Mouse (Mus musculus): ENCODE results near the gene Klhl10.
A peak's percentile ranks its signal among the peaks of the same experiment; 100 is the strongest.

Klhl10 gene

DNA sequence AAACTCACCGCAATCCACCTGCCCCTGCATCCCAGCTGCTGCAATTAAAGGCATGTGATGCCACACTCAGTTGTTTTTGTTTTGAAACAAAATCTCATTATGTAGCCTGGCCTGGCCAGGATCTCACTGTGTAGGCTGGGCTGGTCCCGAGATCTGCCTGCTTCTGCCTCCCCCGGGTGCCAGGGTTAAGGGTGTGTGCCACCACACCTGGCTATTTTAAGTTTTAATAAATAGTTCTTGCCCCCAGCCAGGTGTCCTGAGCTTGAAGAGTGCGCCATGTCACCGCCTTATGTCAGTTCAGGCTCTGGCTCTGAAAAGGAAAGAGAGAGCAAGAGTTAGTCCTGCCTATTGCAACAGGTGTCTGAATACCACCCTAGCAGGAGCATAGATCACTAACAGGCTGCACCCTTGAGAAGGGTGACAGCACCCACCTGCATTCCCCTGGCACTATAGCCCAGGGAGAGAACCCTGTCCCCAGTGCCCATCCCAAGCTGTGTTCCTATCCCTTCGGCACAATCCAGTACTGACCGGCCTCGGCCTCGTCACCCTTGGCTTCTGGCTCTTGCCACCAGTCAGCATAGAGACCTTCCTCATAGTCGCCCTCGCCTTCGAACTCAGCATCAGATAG, 32.8 kb upstream of the Klhl10 start:
- DNase-seq: no peak

DNA sequence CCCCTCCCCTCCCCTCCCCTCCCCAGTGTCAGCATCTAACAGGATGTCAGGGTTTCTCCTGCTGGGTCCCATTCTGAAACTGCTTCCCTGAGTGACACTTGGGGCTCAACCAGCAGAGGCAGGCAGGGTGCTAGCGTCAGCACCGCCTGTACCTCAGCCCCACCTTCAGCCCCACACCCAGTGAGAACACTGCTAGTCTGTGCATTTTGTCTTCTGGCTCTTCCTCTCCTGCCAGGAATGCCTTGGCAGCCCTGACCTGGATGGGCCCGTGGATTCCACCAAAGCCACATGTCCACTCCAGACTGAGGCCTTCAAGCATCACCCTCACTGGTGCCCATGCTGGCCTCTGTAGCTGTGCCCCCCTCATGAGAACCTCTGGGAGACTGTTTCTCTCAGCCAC, 32.0 kb upstream of the Klhl10 start:
- no peak for DNase-seq

DNA sequence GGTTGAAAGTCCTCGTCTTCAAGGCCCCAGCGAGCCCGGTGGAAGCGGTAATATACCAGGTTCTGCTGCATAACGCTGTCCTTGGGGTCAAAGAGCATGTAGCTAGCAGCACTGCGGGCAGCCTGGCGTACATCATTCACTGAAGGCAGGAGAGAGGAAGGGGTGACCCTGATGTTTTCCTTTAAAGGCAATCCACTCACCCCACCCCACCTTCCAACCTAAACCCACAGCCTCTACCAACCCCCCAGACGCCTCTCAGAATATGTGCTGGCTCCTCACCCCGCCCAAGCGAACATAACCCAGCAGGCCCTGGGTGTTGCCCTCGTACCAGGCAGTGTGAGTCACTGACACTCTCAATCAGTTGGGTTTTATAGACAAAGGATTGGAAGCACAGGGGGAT, 30.0 kb upstream of the Klhl10 start:
- no peak for DNase-seq

DNA sequence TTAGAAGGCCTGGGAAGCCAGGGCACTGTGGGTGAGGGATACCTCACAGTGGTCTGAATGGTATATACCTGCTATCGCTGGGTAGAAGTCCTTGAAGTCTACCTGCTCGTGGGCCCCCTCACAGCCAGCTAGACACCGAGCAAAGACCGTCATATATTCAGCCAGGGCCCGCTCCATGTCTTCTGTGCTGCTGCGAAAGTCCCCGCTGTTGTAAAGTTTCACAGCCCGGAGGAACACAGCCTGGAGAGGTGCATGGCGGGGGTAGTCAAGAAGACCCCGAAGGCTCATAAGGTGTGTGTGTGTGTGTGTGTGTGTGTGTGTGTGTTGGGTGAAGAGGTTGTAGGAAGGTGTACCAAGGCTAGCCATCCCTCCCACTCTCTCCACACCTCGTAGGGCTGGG, 28.2 kb upstream of the Klhl10 start:
- DNase-seq: no peak

DNA sequence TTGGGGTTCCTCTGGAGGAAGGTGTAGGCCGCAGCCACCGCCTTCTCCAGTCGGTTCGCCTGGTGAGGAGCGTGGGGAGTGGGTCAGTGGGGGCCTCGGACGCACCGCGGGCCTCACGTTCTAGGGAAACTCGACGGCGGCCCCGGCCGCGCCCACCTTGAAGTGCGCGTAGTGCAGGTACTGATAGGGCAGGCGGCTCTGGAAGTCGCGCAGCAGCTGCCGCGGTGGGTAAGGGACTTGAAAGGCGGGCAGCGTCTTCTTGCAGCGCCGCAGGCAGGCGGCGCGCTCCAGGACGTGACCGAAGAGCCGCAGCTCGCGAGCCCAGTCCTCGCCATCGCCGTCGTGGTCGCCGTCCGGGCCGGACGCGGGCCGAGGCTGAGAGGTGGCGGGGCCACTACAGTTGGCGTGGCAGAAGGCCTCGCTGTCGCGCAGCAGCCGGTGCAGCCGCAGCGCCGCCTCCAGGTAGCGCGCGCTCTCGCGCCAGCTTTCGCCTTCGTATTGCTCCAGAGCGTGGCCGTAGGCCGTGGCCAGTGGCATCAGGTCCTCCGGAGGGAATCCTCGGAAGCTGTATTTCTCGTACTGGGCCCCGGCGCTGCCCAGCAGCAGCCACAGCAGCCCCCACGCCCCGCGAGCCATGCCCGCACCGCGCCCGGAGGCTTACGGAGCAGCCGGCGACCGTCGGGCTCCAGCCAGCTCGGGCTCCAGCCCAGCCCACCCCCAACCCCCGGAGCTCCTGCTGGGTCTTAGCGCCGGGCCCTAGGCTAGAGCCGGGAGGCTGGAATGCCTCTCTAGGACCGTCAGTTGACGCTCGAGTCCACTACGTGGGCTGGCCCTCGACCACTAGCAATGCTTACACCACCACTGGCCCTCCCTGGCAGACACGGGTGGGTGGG, 27.4 kb upstream of the Klhl10 start, which contains the start of gene P3h4:
Gene P3h4 (minus strand): TSS at position 816 of the 893 bp plus-strand sequence.
- peak; percentile 65 to 66 for DNase-seq

DNA sequence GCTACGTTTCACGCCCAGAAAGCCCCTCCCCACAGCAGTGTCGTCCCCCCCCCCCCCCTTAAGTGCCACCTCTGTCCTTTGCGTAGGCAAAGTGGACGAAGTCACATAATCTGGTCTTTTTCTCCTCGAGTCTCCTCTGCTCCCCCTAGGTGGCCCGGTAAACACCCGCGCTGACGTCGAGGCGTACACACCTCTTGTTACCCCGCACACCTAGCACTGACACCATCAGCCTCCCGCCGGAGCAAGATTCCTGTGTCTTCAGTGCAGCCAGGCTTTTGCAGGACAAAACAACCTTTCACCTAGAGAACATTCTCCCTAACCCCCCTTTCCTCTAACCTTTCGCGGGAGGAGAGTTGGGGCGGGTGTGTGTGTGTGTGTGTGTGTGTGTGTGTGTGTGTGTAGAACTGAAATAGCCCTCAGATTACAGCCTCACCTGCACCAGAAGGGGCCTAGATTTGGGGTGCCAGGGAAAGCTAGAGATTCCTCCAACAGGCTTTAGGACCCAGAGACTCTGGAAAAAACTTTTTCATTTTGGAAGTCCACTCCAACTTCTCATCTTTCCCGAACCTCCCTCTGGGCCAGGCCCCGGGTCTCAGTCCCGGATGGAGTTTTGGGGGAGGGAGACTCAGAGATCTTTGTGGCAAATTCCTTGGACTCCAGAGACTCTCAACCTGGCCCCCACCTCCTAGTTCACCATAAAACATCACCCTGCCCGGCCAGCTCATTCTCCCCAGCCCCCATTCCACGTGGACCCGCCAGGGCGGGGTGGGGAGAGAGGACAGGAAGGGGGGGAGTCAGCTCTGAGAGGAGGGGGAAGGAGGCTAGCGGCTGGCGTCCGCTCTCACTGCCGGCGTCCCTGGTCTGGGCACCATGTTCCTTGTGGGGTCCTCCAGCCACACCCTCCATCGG, 26.5 kb upstream of the Klhl10 start, which contains the start of gene Fkbp10:
Gene Fkbp10 (plus strand): TSS at position 784 of the 909 bp plus-strand sequence.
- DNase-seq: peak; percentile 22 to 25

DNA sequence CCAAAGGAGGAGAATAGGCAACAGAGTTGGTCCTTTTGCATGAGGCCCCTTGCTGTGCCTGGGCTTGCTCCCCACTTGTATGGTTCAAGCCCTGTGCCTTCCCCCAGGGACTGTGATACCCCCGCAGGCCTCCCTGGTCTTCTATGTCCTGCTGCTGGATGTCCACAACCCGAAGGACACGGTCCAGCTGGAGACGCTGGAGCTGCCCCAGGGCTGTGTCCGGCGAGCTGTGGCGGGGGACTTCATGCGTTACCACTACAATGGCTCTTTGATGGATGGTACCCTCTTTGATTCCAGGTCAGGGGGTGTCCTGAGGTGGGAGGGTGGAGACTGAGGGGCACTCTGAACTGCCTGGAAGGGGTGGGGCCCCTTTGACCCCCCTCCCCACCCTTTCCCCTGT, 20.2 kb upstream of the Klhl10 start:
- no peak for DNase-seq

DNA sequence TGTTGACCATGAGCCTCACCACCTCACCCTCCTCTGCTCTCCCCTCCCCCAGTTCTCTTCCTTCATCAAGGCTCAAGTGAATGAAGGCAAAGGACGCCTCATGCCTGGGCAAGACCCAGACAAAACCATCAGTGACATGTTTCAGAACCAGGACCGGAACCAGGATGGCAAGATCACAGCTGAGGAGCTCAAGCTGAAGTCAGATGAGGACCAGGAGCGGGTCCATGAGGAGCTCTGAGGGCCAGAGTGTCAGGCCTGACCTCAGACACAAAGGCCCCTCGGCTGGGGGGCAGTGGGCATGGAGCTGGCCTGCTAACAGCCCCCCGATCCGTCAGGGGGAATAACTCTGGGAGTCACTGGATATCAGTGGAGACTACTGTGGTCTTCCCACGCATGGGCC, 17.9 kb upstream of the Klhl10 start:
- no peak for DNase-seq

DNA sequence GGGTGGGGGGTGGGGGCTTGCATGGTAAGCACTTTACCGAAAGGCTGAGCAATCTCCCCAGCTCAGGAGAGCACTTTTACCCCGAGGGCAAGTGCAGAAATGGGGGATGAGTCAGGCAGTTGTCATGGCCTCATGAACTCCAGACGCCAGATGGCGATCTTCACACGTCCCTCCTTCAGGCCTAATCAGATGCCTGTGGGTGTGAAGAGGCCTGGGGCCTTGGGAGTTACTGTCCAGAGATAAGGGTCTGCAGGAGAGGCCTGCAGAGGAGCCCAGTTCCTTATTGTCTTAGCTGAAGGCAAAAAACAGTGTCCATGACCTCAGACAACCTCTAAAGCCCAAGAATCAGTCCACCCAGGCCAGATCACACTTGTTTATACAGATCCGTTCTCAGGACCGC, 15.9 kb upstream of the Klhl10 start:
- DNase-seq: peak; percentile 70 to 72

DNA sequence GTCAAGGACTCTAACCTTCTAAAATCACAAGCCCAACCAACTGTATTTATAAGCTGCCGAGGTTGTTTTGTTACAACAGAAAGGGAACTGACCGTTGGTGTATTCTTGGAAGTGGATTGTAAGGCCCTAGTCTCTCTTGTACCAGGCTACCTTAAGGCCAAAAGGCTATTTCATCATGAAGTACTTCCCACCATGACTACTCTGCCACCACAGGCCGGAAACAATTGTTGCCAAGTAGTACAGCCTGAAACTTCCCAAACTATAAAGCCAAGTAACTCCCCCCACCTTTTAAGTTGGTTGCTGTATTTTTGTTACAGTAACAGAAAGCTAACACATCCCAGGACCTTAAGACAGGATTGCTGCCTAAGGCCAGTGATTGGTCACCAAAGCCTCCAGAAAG, 14.9 kb upstream of the Klhl10 start:
- no peak for DNase-seq

DNA sequence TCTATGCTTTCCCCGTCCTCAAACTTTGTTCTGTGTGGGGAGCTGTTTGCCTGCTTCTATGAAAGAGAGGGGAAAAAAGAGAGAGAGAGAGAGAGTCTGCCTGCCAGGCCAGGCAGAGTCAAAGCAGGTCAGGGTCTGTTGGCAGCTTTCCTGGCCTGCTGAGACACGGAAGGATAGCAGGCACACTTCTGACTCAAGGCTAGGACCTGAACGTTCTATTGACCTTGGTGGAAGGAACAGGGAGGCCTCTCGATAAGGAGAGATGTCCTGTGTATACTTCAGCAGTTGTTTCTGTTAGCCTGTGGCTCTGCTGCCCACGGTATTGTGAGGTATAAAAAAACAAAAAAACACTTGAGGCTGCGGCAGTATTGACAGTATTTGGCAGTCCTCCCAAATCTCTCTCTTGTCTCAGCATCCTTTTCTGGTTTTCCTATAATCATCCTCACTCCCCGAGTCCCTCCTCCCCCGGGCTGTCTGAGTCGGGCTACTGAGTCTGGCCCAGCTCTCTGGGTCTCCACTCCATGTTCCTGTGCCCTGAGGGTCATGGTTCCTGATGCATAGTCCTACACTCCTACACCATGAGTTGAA, 13.0 kb upstream of the Klhl10 start:
- DNase-seq: no peak

DNA sequence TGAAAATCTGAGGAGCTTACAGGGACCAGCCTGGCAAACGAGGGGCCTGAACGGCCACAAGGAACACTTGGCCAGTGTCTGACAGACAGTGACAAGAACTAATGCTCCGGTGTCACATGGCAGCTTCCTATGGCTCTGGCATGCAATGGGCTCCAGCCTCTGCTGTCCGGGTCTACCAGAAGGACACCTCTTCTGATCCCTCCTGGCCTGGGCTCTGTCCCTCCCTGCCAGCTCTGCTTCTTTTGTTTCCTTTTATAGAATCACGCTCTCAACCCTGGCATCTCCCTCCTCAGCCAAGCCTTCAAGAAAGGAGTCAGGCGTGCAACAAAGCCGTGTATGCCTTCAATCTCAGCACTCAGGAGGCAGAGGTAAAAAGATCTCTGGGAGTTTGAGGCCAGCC, 11.7 kb upstream of the Klhl10 start:
- DNase-seq: no peak

DNA sequence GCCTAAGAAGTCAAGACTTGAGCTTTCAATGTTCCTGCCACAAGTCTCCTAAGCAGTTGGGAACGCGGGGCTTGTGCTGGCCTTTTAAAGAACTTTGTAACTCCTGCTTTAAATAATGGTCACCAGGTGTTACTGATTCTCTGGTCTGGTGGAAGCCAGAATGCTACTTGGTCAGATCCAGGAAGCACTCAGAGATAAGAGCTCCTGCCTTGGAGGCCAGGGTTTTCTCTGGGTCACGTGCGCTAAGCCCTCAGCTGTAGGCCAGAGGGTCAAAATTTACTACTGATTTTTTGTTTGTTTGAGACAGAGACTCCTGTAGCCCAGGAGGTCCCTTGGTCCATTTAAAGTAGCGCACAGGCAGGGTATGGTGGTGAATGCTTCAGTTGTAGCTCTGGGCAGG, 9.7 kb upstream of the Klhl10 start:
- no peak for DNase-seq

DNA sequence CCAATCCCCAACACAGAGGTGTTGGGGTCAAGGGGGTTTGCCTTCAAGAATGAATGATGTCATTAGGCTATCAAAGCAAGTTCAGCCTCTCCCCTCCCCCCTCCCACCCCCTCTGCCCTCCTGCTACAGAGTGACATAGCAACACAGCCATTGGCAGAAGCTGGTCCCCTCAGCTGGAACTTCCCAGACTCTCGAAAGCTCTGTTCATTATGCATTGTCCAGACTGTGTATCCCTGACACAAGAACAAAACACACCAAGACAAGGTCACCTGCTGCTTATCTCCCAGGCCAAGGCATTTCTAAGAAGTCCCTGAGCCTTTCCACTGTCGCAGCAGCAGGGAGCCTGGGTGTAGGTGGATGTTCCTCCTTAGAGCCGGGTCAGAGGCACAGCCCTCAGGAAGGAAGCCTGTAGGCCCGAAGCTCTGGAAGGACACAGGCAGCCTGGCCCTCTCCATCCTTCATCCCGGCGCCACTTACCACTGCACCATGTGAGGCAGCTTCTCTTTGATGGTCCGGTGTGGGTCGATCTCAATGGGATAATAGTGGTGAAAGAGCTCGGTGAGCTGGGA, 6.0 kb upstream of the Klhl10 start:
- DNase-seq: no peak

DNA sequence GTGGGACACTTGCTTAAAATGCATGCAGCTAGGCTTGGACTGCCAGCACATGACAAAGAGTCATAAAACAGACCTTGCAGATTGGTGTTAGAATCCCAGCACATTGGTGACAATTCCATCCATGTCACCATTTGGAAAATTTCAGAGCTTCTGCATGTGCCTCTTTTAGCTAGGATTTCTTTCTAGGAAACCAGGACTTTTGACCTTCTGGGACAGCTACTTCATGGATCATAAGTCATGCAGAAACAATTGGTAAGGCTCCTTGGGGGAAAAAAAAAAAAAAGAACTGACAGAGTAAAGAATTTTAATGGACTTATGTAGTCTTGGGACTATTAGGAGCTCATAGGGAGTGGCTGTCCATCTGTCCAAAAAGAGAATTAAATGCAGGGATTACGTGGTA, 3.8 kb upstream of the Klhl10 start:
- no peak for DNase-seq

DNA sequence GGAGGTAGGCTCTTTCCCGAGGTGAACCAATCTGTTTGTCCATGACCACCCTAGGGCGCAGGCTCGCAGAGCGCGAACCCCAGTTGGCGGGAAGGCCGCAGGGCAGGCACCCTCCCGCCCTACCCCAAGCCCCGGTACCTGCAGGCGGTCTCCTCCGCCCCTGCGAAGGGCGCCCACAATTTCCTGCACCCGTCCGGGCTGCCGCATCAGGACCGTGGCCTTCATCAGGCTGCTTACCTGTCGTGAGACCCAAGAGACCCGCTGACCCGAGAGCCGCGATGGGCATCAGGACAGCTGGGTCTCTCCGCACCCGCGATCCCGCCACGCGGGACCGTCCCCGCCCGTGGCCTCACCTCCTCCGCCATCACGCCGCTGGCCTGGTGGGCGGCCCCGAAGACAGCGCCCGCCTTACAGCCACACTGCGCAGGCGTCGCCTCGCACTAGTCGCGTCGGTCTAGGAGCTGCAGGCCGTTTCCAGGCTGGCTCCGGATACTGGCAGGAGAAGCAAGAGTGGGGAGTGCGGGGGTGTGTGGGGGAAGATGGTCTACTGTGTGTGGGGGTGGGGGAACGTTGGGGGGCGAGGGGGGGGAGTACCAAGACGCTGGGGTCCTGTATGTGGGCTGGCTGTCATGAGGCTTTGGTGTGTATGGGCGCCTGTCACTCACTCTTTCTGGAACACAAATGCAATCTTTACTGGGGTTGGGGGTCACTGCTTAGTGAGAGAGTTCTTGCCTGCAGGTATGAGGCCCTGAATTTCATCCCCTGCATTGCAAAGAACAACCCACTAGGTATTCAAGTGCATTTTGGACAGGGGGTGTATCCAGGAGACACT, 810 bp upstream of the Klhl10 start:
- peak; percentile 87 for DNase-seq

DNA sequence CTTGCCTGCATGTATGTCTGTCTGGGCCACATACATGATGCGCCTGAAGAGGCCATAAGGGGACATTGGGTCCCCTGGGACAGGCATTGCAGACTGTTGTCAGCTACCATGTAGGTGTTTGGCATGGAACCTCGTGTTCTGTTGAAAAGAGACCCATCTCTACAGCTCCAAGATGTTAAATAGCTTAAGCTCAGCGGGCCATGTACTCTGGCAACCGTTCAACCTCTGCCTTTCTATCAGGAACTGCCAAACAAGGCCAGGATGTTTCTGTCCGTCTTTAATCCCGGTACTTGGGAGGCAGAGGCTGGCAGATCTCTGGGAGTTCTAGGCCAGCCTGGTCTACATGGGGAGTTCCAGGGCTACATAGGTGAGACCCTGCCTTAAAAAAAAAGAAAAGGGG, 908 bp downstream of the Klhl10 start:
- DNase-seq: no peak

DNA sequence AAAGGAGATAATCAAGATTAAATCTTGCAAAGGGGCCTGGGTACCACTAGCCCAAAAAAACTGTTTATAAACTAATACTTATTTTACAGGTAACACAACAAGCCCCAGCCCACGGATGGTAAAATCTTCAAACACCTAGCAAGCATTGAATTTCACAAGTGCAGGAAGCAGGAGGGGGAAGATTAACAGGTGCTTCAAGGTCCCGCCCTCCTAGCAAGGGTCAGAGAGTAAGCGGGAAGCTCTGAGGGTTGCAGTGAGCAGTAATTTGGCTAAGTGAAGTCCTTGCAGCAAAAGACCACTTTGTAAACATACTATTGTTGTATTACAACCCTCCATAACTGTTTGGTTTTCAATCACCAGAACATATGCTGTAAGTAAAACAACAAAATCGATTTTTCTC, 15.5 kb downstream of the Klhl10 start:
- DNase-seq: no peak

DNA sequence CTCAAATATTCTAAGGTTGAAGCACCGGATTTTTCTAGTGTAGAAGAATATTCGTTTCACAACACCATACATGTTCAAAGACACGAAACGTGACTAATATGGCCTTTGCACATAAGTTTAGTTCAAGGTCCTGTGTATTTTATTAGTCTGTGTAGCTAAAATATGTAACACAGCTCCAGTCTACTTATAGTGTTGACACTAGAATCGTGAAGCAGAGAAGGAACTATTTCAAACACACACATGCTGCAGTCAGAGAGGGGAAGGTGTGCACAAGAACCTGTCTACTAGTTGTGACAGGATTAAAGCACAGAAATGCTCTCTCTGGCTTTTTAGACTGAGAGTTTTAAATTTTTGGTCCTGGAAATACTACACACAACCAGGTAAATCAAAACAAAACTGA, 16.0 kb downstream of the Klhl10 start:
- no peak for DNase-seq

DNA sequence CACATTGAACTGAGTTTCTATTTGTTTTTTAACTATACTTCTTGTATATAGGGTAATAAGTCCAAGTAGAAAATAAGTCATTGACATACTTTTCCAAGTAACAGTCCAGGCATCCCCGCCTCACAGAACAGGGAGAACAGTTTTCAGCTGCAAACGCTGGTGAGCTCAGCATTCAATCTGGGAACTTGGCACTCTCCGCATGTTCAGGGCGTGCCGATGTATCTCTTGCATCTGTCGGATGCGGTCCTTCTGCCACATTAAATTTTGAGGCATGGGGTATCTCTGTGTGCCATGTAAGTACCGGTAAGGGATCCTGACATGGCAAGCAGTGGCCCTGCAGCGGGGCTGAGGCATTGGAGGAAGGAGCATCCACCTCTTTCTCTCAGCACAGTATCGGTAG, 21.0 kb downstream of the Klhl10 start:
- no peak for DNase-seq

DNA sequence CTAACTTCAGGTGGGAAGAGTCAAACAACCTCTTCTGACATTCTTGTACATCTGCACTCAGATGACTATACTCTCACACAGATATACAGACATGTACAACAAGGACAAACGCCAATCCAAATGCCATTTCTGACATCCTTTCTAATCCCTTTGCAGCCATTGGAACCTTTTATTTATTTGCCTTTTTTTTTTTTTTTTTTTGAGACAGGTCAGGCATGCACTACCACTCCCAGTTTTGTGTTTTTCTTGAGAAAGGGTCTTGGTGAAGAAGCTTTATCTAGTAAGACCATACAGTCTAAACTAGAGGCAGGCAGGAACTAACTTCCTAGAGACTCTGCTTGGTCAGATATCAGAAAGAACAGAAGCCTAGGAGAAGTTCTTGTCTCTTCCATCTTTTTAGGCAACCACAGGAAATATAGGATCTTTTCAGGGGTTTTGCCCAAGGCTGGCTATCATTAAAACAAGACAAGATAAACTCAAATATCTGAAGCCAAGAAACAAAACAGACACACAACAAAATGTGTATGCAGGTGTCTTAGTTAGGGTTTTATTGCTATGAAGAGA, 23.6 kb downstream of the Klhl10 start:
- DNase-seq: no peak
